Mouse (Mus musculus) ES-E14 (cell line): ENCODE results near the gene Vapa. TPM values are rescaled to one million over a fixed set of nuclear protein-coding genes. Genes with fewer than 3 reads are reported as not detected.

Source experiments
- DNase-seq: peaks from one replicate; pipeline ENCODE4 v3.0.0-alpha.2; 2013; ENCODE audit warnings: low read depth, low spot score
- H3K27ac ChIP-seq: 2 replicates; pipeline ENCODE4 v1.5.1; 2012; ENCODE audit warnings: low read depth, mild to moderate bottlenecking, low read length, moderate library complexity, mixed read lengths; ENCODE audit not compliant: poor library complexity, insufficient read depth, severe bottlenecking
- H3K36me3 ChIP-seq: 2 replicates; pipeline ENCODE4 v1.6.1; 2012; ENCODE audit warnings: mild to moderate bottlenecking, low read length, moderate library complexity, mixed read lengths; ENCODE audit not compliant: control insufficient read depth, poor library complexity, insufficient read depth, severe bottlenecking
- H3K4me1 ChIP-seq, 2 experiments: fragments of 150-350 bp in 1 of 2; sonication (generic) in 1 of 2; 2 replicates each; pipeline ENCODE4 v1.6.1; 2012; ENCODE audit warnings: low read length in 2 of 2, mild to moderate bottlenecking in 1 of 2, mixed read lengths in 1 of 2; ENCODE audit not compliant: control insufficient read depth in 2 of 2, insufficient read depth in 2 of 2, poor library complexity in 1 of 2
- H3K4me3 ChIP-seq, 2 experiments: fragments of 150-350 bp in 1 of 2; sonication (generic) in 1 of 2; 2 replicates each; pipeline ENCODE4 v1.5.1; 2012; ENCODE audit warnings: low read length in 2 of 2, low read depth in 1 of 2, mild to moderate bottlenecking in 1 of 2, mixed read lengths in 1 of 2; ENCODE audit not compliant: insufficient read depth in 1 of 2, poor library complexity in 1 of 2, severe bottlenecking in 1 of 2
- H3K9ac ChIP-seq: 2 replicates; pipeline ENCODE4 v1.6.1; 2012; ENCODE audit warnings: low read depth, mild to moderate bottlenecking, low read length, mixed read lengths; ENCODE audit not compliant: poor library complexity, insufficient read depth, severe bottlenecking
- H3K9me3 ChIP-seq: fragments of 150-350 bp; sonication (generic); 2 replicates; pipeline ENCODE4 v1.6.1; 2012; ENCODE audit warnings: low read depth, mild to moderate bottlenecking, low read length; ENCODE audit not compliant: control insufficient read depth, insufficient read depth
- CHD2 ChIP-seq: IDR thresholded peaks from 2 replicates; pipeline ENCODE4 v1.6.1; 2014; ENCODE audit warnings: mild to moderate bottlenecking, low read depth, low read length, inconsistent platforms
- HCFC1 ChIP-seq: IDR thresholded peaks from 2 replicates; pipeline ENCODE4 v1.6.1; 2012; ENCODE audit warnings: low read length, inconsistent platforms, borderline replicate concordance; ENCODE audit not compliant: insufficient read depth
- MAFK ChIP-seq: IDR thresholded peaks from 2 replicates; pipeline ENCODE4 v1.6.1; 2014; ENCODE audit warnings: mild to moderate bottlenecking, low read depth, low read length, inconsistent platforms; ENCODE audit not compliant: insufficient read depth
- ZC3H11A ChIP-seq: IDR thresholded peaks from 2 replicates; pipeline ENCODE4 v1.6.1; 2012; ENCODE audit warnings: low read depth, mild to moderate bottlenecking, inconsistent platforms, low read length, borderline replicate concordance
- ZNF384 ChIP-seq: IDR thresholded peaks from 2 replicates; pipeline ENCODE4 v1.6.1; 2012; ENCODE audit warnings: low read depth, low read length, inconsistent platforms
- in situ Hi-C, 2 experiments: fragments of 600-800 bp; cut with MboI; formaldehyde crosslinking; loops; one replicate each; pipeline ENCODE4 v1.15.1; 2025; ENCODE audit warnings: low sequenced_read_pairs in 2 of 2, inconsistent platforms in 1 of 2; ENCODE audit not compliant: unreplicated experiment in 2 of 2
- total RNA-seq: library from RNA; depleted of rRNA; stranded (reverse); fragments of 300-350 nt; gene quantifications from 2 replicates; pipeline ENCODE4 v1.2.3, GENCODE M21; 2012

The Vapa gene
- total RNA-seq, 1 experiment = 78.0 TPM

- no peak for TF ChIP-seq ZC3H11A
- in situ Hi-C loops = no loop called here
- Histone ChIP-seq H3K9me3 (no peaks in the 10 kb centered on the region), H3K27ac (no peak overlapping the region), H3K9ac (no peak overlapping the region), H3K4me3 (no peak overlapping the region), H3K36me3 (peaks cover 7% of the 10 kb centered on the region), H3K4me1 (no peaks in the 10 kb centered on the region)
- DNase-seq = no peak
These were observed 18.7 kb downstream of the Vapa start for GRCm38 (mm10) chr17:65594687-65595086.

- no peak for TF ChIP-seq MAFK
- TF ChIP-seq HCFC1 = no peak
- no peak for TF ChIP-seq ZNF384
- TF ChIP-seq CHD2 = no peak
- no peak for TF ChIP-seq ZC3H11A
- Histone ChIP-seq H3K9me3 (no peaks in the 10 kb centered on the region), H3K4me1 (0 out of 4 replicates have a peak, but pooled peaks cover 0 to 2% of the 10 kb centered on the region in 2 experiments), H3K9ac (no peak overlapping the region), H3K4me3 (no peak overlapping the region), H3K36me3 (peaks cover 2% of the 10 kb centered on the region), H3K27ac (no peak overlapping the region)
- in situ Hi-C loops = no loop called here
- DNase-seq = no peak
These were observed 26.5 kb downstream of the Vapa start for GRCm38 (mm10) chr17:65586892-65587291.

- H3K9me3 ChIP-seq = no peaks in the 10 kb centered on the region
- no peak overlapping the region for H3K4me3 ChIP-seq
- no peak for DNase-seq
- TF ChIP-seq MAFK (no peak), ZC3H11A (no peak), HCFC1 (no peak), CHD2 (no peak), ZNF384 (no peak)
- H3K9ac ChIP-seq = no peak overlapping the region
- in situ Hi-C loops = no loop called here
- H3K36me3 ChIP-seq = peaks cover 7% of the 10 kb centered on the region
- no peaks in the 10 kb centered on the region for H3K4me1 ChIP-seq
- no peak overlapping the region for H3K27ac ChIP-seq
These were observed 31.9 kb downstream of the Vapa start for GRCm38 (mm10) chr17:65581440-65581839.

- Histone ChIP-seq H3K4me3 (no peak overlapping the region), H3K9me3 (no peaks in the 10 kb centered on the region), H3K9ac (no peak overlapping the region), H3K36me3 (peaks cover 7% of the 10 kb centered on the region), H3K27ac (no peak overlapping the region), H3K4me1 (no peaks in the 10 kb centered on the region)
- TF ChIP-seq CHD2 = no peak
- no peak for TF ChIP-seq ZNF384
- TF ChIP-seq HCFC1 = no peak
- no peak for TF ChIP-seq MAFK
- TF ChIP-seq ZC3H11A = no peak
- in situ Hi-C loops = no loop called here
- no peak for DNase-seq
These were observed 33.6 kb downstream of the Vapa start for GRCm38 (mm10) chr17:65579766-65580165.

- no peak overlapping the region for H3K27ac ChIP-seq
- TF ChIP-seq HCFC1 (no peak), ZNF384 (no peak), ZC3H11A (no peak), CHD2 (no peak), MAFK (no peak)
- no peaks in the 10 kb centered on the region for H3K4me1 ChIP-seq
- no peak overlapping the region for H3K4me3 ChIP-seq
- DNase-seq = peak; percentile 35
- H3K9me3 ChIP-seq = no peaks in the 10 kb centered on the region
- H3K36me3 ChIP-seq = peaks cover 4% of the 10 kb centered on the region
- H3K9ac ChIP-seq = no peak overlapping the region
- in situ Hi-C loops = no loop called here
These were observed 38.0 kb downstream of the Vapa start for GRCm38 (mm10) chr17:65575339-65575738.
